Mouse (Mus musculus): ENCODE results near the gene Cmklr1. TPM values are rescaled to one million over a fixed set of nuclear protein-coding genes. Genes with fewer than 3 reads are reported as not detected.
A peak's percentile ranks its signal among the peaks of the same experiment; 100 is the strongest.
"Not testable (repeated sequence)": the region's sequence is repeated elsewhere in the genome, so short reads cannot be mapped to it uniquely, and the experiment has no call there.

Cmklr1 gene
- polyA plus RNA-seq, 1 experiment from 2014 or later, result 6.5 TPM

- ATAC-seq (ENCODE audit: low FRiP score, low TSS enrichment), result no peak
- 87% methylated on average over 2 of the region's 3 CpGs for WGBS
- H3K27ac ChIP-seq (ENCODE audit: low read length), result no peak overlapping the region
- no peak overlapping the region for H3K4me2 ChIP-seq (replicated peaks; ENCODE audit: low read depth, low read length)
- H3K36me3 ChIP-seq (ENCODE audit: insufficient read depth, low read length), result no peaks in the 10 kb centered on the region
- H3K4me1 ChIP-seq (ENCODE audit: insufficient read depth, low read length), result no peaks in the 10 kb centered on the region
- H3K4me3 ChIP-seq (ENCODE audit: low read length), result no peak overlapping the region
- H3K9ac ChIP-seq (replicated peaks; ENCODE audit: low read length), result no peak overlapping the region
- no peaks in the 10 kb centered on the region for H3K27me3 ChIP-seq (ENCODE audit: insufficient read depth, low read length)
- 0 out of 2 replicates have a peak, but pooled peaks cover 3% of the 10 kb centered on the region for H3K9me3 ChIP-seq (ENCODE audit: low read length)
Observed at GRCm38 (mm10) chr5:113600181-113600580, 50.0 kb downstream of the Cmklr1 start.

GRCm38 (mm10) chr5:113596780-113597353 lies 53.4 kb downstream of the Cmklr1 start:
- Histone ChIP-seq H3K36me3 (ENCODE audit: insufficient read depth, low read length) (no peaks in the 10 kb centered on the region), H3K4me2 (replicated peaks; ENCODE audit: low read depth, low read length) (no peak overlapping the region), H3K27ac (ENCODE audit: low read length) (no peak overlapping the region), H3K27me3 (ENCODE audit: insufficient read depth, low read length) (no peaks in the 10 kb centered on the region), H3K4me3 (ENCODE audit: low read length) (no peak overlapping the region), H3K4me1 (ENCODE audit: insufficient read depth, low read length) (no peaks in the 10 kb centered on the region), H3K9me3 (ENCODE audit: low read length) (0 out of 2 replicates have a peak, but pooled peaks cover 3% of the 10 kb centered on the region), H3K9ac (replicated peaks; ENCODE audit: low read length) (no peak overlapping the region)
- ATAC-seq (ENCODE audit: low FRiP score, low TSS enrichment), result no peak
- 66% methylated on average over 9 of the region's 9 CpGs for WGBS

DNA sequence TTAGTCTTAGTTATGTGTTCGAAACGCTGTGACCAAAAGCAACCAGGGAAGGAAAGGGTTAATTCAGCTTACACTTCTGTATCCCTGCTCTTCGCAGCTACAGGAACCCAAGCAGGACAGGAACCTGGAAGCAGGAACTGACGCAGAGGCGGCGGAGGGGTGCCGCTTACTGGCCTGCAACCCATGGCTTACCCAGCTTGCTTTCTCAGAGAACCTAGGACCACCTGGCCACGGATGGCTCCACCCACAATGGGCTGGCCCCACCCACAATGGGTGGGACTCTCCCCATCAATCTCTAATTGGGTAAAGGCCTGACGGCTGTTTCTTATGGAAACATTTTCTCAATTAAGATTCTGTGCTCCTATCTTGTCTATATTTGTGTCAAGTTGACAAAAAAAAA lies 54.0 kb downstream of the Cmklr1 start:
- Histone ChIP-seq H3K9ac (replicated peaks; ENCODE audit: low read length) (no peak overlapping the region), H3K27ac (ENCODE audit: low read length) (no peak overlapping the region), H3K4me3 (ENCODE audit: low read length) (no peak overlapping the region), H3K36me3 (ENCODE audit: insufficient read depth, low read length) (no peaks in the 10 kb centered on the region), H3K27me3 (ENCODE audit: insufficient read depth, low read length) (no peaks in the 10 kb centered on the region), H3K9me3 (ENCODE audit: low read length) (0 out of 2 replicates have a peak, but pooled peaks cover 3% of the 10 kb centered on the region), H3K4me2 (replicated peaks; ENCODE audit: low read depth, low read length) (no peak overlapping the region), H3K4me1 (ENCODE audit: insufficient read depth, low read length) (0 out of 2 replicates have a peak, but pooled peaks cover under 1% of the 10 kb centered on the region)
- no peak for ATAC-seq (ENCODE audit: low FRiP score, low TSS enrichment)
- 88% methylated on average over 9 of the region's 9 CpGs for WGBS

GRCm38 (mm10) chr5:113593911-113594705 lies 56.1 kb downstream of the Cmklr1 start:
- WGBS, result 89% methylated on average over 6 of the region's 6 CpGs
- ATAC-seq (ENCODE audit: low FRiP score, low TSS enrichment), result no peak

DNA sequence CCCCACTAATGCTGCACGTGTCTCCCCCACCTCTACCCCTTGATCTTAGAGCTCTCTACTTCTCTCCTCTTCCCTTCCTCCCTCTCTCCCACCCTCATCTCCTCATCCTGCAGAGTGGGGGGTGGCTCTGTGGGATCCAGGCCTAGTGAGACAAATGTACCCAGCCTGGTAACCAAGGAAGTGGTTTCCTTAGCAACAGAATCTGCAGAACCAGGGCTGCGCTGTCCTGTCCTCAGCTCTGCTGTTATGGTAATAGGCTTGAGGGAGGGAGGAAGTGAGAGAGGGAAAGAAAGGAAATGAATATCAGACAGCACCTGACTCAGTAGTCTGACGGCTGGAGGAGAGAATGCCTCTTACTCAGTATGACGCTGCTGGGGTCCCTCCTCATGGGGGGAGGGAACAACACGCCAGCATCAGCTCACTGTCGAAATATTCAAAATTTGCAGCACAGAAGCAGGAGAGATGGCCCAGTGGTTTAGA lies 58.4 kb downstream of the Cmklr1 start:
- Histone ChIP-seq H3K9me3 (ENCODE audit: low read length) (0 out of 2 replicates have a peak, but pooled peaks cover 3% of the 10 kb centered on the region), H3K36me3 (ENCODE audit: insufficient read depth, low read length) (no peaks in the 10 kb centered on the region), H3K4me1 (ENCODE audit: insufficient read depth, low read length) (peaks cover 13% of the 10 kb centered on the region), H3K4me3 (ENCODE audit: low read length) (no peak overlapping the region), H3K9ac (replicated peaks; ENCODE audit: low read length) (no peak overlapping the region), H3K27ac (ENCODE audit: low read length) (no peak overlapping the region), H3K4me2 (replicated peaks; ENCODE audit: low read depth, low read length) (no peak overlapping the region), H3K27me3 (ENCODE audit: insufficient read depth, low read length) (no peaks in the 10 kb centered on the region)
- 28% methylated on average over 6 of the region's 6 CpGs for WGBS
- ATAC-seq (ENCODE audit: low FRiP score, low TSS enrichment), result no peak

More at GRCm38 (mm10) chr5:113593911-113594705, 56.1 kb downstream of the Cmklr1 start:
- Histone ChIP-seq H3K36me3 (ENCODE audit: insufficient read depth, low read length) (no peaks in the 10 kb centered on the region), H3K4me3 (ENCODE audit: low read length) (no peak overlapping the region), H3K4me2 (replicated peaks; ENCODE audit: low read depth, low read length) (no peak overlapping the region), H3K27ac (ENCODE audit: low read length) (no peak overlapping the region), H3K4me1 (ENCODE audit: insufficient read depth, low read length) (peaks cover 10% of the 10 kb centered on the region), H3K9ac (replicated peaks; ENCODE audit: low read length) (no peak overlapping the region), H3K27me3 (ENCODE audit: insufficient read depth, low read length) (no peaks in the 10 kb centered on the region), H3K9me3 (ENCODE audit: low read length) (0 out of 2 replicates have a peak, but pooled peaks cover 3% of the 10 kb centered on the region)

- H3K9ac ChIP-seq (replicated peaks; ENCODE audit: low read length), result no peak overlapping the region
- H3K36me3 ChIP-seq (ENCODE audit: insufficient read depth, low read length), result no peaks in the 10 kb centered on the region
- H3K4me1 ChIP-seq (ENCODE audit: insufficient read depth, low read length), result peaks cover 16% of the 10 kb centered on the region
- no peak overlapping the region for H3K4me2 ChIP-seq (replicated peaks; ENCODE audit: low read depth, low read length)
- 0 out of 2 replicates have a peak, but pooled peaks cover 1% of the 10 kb centered on the region for H3K9me3 ChIP-seq (ENCODE audit: low read length)
- 28% methylated on average over 3 of the region's 3 CpGs for WGBS
- no peaks in the 10 kb centered on the region for H3K27me3 ChIP-seq (ENCODE audit: insufficient read depth, low read length)
- H3K27ac ChIP-seq (ENCODE audit: low read length), result no peak overlapping the region
- ATAC-seq (ENCODE audit: low FRiP score, low TSS enrichment), result no peak
- no peak overlapping the region for H3K4me3 ChIP-seq (ENCODE audit: low read length)
Observed at GRCm38 (mm10) chr5:113591166-113591565, 59.1 kb downstream of the Cmklr1 start.

DNA sequence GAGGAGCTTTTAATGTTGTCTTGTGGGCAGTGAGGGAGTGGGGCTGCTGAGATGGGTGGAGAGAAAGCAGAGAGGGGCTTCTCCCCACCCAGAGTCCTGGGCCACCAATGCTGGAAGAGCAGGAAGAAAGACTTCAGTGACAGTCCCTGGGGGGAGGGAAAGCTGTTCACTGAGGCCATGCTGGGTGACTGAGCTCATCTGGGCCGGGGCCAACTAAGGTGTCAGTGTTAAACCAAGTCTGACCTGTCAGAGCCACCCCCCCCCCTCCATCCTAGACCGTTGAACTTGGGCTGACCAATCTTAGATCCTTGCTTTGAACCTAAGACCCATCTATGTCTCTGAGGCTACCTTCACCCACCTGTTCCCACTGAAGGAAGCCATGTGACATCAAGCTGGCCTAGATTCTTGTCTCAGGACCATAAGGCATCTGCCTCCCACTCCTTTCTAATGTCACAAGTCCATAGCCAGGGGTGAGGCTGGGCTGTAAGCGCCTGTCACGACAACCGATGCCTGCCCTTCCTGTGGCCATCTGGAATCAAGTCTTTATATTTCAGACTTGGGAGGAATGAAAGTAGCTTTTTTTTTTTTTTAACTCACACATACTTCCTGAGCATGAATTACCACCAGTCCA lies 60.1 kb downstream of the Cmklr1 start:
- Histone ChIP-seq H3K9me3 (ENCODE audit: low read length) (no peaks in the 10 kb centered on the region), H3K4me3 (ENCODE audit: low read length) (no peak overlapping the region), H3K4me2 (replicated peaks; ENCODE audit: low read depth, low read length) (no peak overlapping the region), H3K27me3 (ENCODE audit: insufficient read depth, low read length) (no peaks in the 10 kb centered on the region), H3K9ac (replicated peaks; ENCODE audit: low read length) (no peak overlapping the region), H3K27ac (ENCODE audit: low read length) (no peak overlapping the region), H3K4me1 (ENCODE audit: insufficient read depth, low read length) (peaks cover 24% of the 10 kb centered on the region), H3K36me3 (ENCODE audit: insufficient read depth, low read length) (no peaks in the 10 kb centered on the region)
- WGBS, result 37% methylated on average over 5 of the region's 5 CpGs
- ATAC-seq (ENCODE audit: low FRiP score, low TSS enrichment), result no peak

GRCm38 (mm10) chr5:113586458-113586849 lies 63.8 kb downstream of the Cmklr1 start:
- H3K36me3 ChIP-seq (ENCODE audit: insufficient read depth, low read length); H3K27me3 ChIP-seq (ENCODE audit: insufficient read depth, low read length); H3K9me3 ChIP-seq (ENCODE audit: low read length); H3K9ac ChIP-seq (replicated peaks; ENCODE audit: low read length); H3K4me2 ChIP-seq (replicated peaks; ENCODE audit: low read depth, low read length); H3K4me3 ChIP-seq (ENCODE audit: low read length): not testable (repeated sequence)
- ATAC-seq (ENCODE audit: low FRiP score, low TSS enrichment), result peak; percentile 33; the same call in 1 of the 2 replicates
- Histone ChIP-seq H3K4me1 (ENCODE audit: insufficient read depth, low read length) (peaks cover 42% of the 10 kb centered on the region), H3K27ac (ENCODE audit: low read length) (peak overlapping the region; percentile 53; the same call in 1 of the 2 replicates)
- 34% methylated on average over 5 of the region's 5 CpGs for WGBS

GRCm38 (mm10) chr5:113585619-113586457 lies 64.4 kb downstream of the Cmklr1 start:
- WGBS, result 52% methylated on average over 17 of the region's 17 CpGs
- H3K27me3 ChIP-seq (ENCODE audit: insufficient read depth, low read length); ATAC-seq (ENCODE audit: low FRiP score, low TSS enrichment); H3K9me3 ChIP-seq (ENCODE audit: low read length); H3K9ac ChIP-seq (replicated peaks; ENCODE audit: low read length); H3K4me3 ChIP-seq (ENCODE audit: low read length); H3K36me3 ChIP-seq (ENCODE audit: insufficient read depth, low read length): not testable (repeated sequence)
- 0 out of 2 replicates have a peak overlapping the region, but pooled peaks have one; percentile 7 for H3K4me2 ChIP-seq (replicated peaks; ENCODE audit: low read depth, low read length)
- peaks cover 38% of the 10 kb centered on the region for H3K4me1 ChIP-seq (ENCODE audit: insufficient read depth, low read length)
- H3K27ac ChIP-seq (ENCODE audit: low read length), result peak overlapping the region; percentile 73

All from kidney, embryonic 16.5 days (tissue).